Mouse (Mus musculus) bone marrow, adult 2 months (tissue): Measurements from ENCODE around the gene Akap3. TPM values are rescaled to one million over a fixed set of nuclear protein-coding genes. Genes with fewer than 3 reads are reported as not detected.

ENCODE experiments used
- H3K27ac ChIP-seq: fragments of 200-500 bp; 2 replicates; pipeline ENCODE4 v1.5.1; 2012; ENCODE audit warnings: low read depth, mild to moderate bottlenecking, control low read depth, inconsistent platforms, low read length; ENCODE audit not compliant: control insufficient read depth, poor library complexity, insufficient read depth
- H3K4me1 ChIP-seq: fragments of 200-500 bp; 2 replicates; pipeline ENCODE4 v1.6.1; 2011; ENCODE audit warnings: low read length; ENCODE audit not compliant: control insufficient read depth, insufficient read depth
- H3K4me3 ChIP-seq: fragments of 200-500 bp; replicated peaks from 2 replicates; pipeline ENCODE3; 2011; ENCODE audit warnings: mild to moderate bottlenecking, low read depth, low read length, control low read depth; ENCODE audit not compliant: control insufficient read depth
- CTCF ChIP-seq: fragments of 200-500 bp; IDR thresholded peaks from 2 replicates; pipeline ENCODE4 v1.5.1; 2011; ENCODE audit warnings: low read length, control low read depth; ENCODE audit not compliant: control insufficient read depth, insufficient read depth
- POLR2A ChIP-seq: fragments of 200-500 bp; IDR thresholded peaks from 2 replicates; pipeline ENCODE4 v1.6.1; 2011; ENCODE audit warnings: low read depth, mild to moderate bottlenecking, control low read depth, low read length, borderline replicate concordance; ENCODE audit not compliant: control insufficient read depth
- WGBS: fragments of 180-500 bp; shearing (Covaris S2); methylation state at CpG from one replicate; pipeline ENCODE4 v1.1.7; 2018; 5-methylcytosine and 5-hydroxymethylcytosine counted together
- polyA plus RNA-seq: library from polyadenylated mRNA; stranded (reverse); fragments of >200 nt; gene quantifications from 2 replicates; pipeline ENCODE4 v1.2.4, GENCODE M21; 2011; ENCODE audit warnings: low replicate concordance; ENCODE audit not compliant: missing spikeins, insufficient read depth, insufficient read length

The Akap3 gene
- not detected in 2 replicates for polyA plus RNA-seq

DNA sequence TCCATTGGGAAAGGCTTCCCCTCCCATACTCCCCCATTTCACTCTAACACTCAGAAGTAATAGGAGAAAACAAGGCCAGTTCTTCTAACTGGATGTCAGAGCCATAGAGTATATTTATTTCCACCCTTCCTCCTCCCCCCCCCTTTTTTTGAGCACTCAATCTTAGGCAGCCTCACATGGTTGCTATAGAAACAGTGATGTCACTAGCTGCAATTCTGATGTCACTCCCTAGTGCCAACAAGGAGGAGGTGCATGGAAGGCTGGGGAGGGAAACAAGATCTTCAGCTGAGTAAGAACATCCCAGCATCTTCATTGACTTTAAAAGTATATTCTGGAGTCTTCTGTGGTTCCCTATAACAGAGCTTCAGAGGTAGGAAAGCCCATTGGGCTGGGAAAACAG is at the start of gene Akap3:
Gene Akap3 (plus strand): TSS at position 218 of the 400 bp plus-strand sequence.
- TF ChIP-seq POLR2A = no peak
- TF ChIP-seq CTCF = no peak
- H3K4me3 ChIP-seq = no peak within 1 kb of the TSS
- H3K27ac ChIP-seq = no peak within 1 kb of the TSS
- no peaks in the 10 kb centered on the region for H3K4me1 ChIP-seq

DNA sequence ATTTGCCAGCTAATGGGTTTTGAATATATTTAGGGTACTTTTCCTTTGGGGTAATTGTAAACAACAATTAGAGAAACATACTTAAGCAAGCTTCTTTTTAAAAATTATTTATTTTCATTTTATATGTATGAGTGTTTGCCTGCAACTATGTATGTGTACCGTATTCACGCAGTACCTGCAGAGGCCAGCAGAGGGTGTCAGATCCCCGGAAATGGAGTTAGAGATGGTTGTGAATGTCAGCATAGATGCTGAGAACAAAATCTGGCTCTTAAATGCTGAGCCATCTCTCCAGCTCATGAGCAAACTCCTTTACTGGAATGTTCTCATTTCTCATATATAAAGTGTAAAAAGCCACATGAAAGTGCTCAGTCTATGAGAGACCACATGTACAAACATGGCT is 46.1 kb upstream of the Akap3 start:
- WGBS = 74% methylated on average over 3 of the region's 3 CpGs

DNA sequence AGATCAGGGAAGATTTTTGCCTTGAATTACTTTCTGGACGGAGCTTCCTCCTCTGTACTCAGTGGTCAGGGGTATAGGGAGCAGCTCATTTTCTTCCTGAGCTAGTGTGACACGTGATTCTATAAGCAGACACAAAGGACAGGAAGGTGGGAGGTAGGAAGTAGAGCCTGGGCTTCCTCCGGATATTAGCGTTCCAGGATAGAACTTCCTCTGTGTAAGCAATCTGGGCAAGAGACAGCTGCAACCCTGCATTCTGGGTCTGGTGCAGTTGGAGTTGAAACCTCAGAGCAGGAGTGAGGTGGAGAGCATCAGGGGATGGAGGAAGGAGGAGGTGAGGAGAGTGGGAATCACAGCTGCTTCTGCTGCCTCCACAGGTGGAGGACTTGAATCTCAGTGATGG is 44.8 kb upstream of the Akap3 start:
- H3K4me1 ChIP-seq = no peaks in the 10 kb centered on the region
- WGBS = 7% methylated on average over 4 of the region's 4 CpGs
- H3K27ac ChIP-seq = no peak overlapping the region
- TF ChIP-seq CTCF (no peak), POLR2A (no peak)
- no peak overlapping the region for H3K4me3 ChIP-seq

More for the DNA sequence above, 46.1 kb upstream of the Akap3 start:
- no peak overlapping the region for H3K27ac ChIP-seq
- no peak overlapping the region for H3K4me3 ChIP-seq
- H3K4me1 ChIP-seq = no peaks in the 10 kb centered on the region
- TF ChIP-seq CTCF (peak; percentile 23; the same call in 1 of the 2 replicates), POLR2A (no peak)

DNA sequence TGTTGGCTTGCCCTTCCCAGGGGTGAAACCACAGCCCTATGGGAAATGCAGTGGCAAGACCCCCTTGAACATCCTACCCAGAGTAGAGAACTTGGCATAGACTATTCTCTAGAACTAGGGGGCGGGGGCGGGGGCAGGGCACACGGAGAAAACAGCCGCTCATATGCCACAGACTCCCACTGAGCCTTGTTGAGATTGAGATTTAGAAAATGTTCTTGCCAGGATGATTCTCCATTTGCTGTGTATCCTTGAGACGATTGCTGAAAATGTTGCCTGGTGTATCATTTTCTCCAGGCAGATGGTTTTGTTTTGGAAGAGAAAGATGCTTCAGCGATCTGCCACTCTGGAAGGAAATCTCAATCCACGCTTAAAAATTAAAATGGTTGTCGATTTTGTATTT is 44.3 kb upstream of the Akap3 start:
- no peak for TF ChIP-seq CTCF
- TF ChIP-seq POLR2A = no peak
- H3K4me3 ChIP-seq = no peak overlapping the region
- no peaks in the 10 kb centered on the region for H3K4me1 ChIP-seq
- WGBS = 81% methylated on average over 8 of the region's 8 CpGs
- H3K27ac ChIP-seq = no peak overlapping the region

DNA sequence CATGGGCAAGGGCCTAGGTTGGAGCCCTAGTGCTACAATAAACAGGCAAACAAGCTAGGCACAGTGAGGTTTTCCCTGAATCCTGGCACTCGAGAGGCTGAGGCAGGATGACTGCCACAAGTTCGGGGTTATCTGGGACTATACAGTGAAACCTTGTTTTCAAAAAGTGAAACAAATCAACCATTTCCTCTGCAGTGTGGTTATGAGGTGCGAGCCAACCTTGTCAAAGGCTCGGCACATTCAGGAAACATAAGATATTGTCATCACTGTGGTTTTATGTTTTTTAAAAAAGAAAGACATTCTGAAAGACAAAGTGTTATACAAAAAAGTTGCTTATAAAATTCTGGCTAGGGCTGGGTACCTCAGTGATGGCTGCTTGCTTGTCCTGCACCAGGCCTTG is 41.4 kb upstream of the Akap3 start:
- TF ChIP-seq CTCF (no peak), POLR2A (no peak)
- WGBS = 5% methylated on average over 4 of the region's 4 CpGs
- Histone ChIP-seq H3K4me3 (no peak overlapping the region), H3K4me1 (no peaks in the 10 kb centered on the region), H3K27ac (no peak overlapping the region)

DNA sequence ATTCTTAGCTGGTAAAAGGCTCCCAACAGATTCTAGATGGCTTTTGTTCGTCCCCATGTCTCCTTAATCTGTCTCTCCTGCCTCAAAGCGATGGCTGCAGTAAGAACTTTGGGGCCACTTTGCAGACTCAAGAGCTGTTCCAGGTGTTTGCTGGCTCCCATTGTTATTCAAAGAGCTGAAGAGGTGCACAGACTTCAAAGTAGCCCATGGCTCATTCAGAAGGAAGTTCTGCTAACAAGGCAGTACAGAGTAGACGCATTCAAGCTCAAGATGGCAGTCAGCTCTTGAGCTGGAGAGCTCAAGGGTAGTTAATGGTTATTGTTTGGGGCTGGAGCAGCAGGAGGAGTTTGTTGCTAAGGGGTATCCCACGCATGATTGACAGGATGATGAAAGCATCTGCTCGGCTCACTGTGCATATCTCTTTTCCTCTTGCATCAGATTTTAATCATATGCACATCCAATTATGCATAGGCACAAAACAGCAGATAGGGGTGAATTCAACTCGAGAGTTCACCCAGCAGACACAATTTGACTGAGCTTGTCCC is 37.6 kb upstream of the Akap3 start:
- TF ChIP-seq POLR2A = no peak
- no peak for TF ChIP-seq CTCF
- 67% methylated on average over 6 of the region's 6 CpGs for whole genome bisulfite sequencing
- no peak overlapping the region for H3K27ac ChIP-seq
- no peak overlapping the region for H3K4me3 ChIP-seq
- no peaks in the 10 kb centered on the region for H3K4me1 ChIP-seq

DNA sequence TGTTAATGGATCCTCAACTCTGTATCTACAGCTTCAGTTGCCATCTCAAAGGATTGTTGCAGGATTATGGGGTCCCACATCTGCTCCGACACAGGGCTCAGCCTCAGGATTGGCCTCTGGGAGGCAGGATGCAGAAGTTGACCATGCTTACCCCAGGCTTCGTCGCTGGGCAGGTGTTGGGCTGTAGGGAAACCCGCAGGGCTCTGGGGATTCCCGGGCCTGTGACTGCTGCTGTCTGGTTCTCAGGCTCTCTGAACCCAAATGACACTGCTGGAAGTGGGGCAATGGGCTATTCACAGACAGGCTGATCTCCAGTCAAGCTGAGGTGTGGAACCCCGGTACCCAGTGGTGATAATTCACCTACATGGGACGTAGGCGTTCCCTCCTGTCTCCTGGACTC is 36.6 kb upstream of the Akap3 start:
- Histone ChIP-seq H3K27ac (no peak overlapping the region), H3K4me3 (no peak overlapping the region), H3K4me1 (no peaks in the 10 kb centered on the region)
- no peak for TF ChIP-seq CTCF
- TF ChIP-seq POLR2A = no peak
- WGBS = 86% methylated on average over 8 of the region's 8 CpGs

DNA sequence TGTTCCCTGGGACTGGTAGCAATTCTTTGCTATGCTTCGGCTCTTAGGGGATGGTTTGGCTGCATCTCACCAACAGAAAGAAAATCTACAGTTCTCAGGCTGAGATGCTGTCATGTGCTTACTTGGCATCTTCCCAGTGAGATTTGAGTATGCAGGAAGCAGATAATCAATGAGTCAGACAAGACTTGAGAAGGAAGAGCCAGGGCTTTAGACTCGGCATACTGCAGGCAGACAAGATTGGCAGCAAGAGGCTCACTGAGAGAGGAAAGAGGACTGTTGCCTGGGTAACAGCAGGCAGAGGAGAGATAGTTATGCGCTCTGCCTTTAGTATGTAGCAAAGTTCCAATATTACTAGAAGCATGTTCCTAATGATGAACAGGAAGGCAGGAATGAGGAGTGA is 29.8 kb upstream of the Akap3 start:
- no peak for TF ChIP-seq CTCF
- no peak for TF ChIP-seq POLR2A
- Histone ChIP-seq H3K27ac (no peak overlapping the region), H3K4me1 (no peaks in the 10 kb centered on the region), H3K4me3 (no peak overlapping the region)
- WGBS = 76% methylated on average over 3 of the region's 3 CpGs

DNA sequence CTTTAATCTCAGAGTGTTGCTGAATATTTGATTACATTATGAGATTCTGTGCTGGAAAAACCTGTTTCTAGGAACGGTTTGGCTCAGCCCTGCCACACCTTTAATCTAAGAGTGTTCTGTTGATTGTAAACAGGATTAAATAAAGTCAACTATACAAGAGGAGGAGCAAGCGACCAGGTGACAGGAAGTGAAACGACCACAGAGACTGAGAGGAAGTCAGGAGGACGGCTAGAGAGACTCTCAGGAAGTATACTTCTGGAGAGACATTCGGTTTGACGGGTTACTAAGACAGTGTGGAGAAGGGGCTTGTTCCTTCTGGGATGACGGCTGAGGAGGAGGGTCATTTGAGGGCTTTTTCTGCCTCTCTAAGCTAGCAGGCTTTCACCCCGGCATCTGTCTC is 16.3 kb upstream of the Akap3 start:
- H3K4me1 ChIP-seq = no peaks in the 10 kb centered on the region
- TF ChIP-seq POLR2A (no peak), CTCF (no peak)
- no peak overlapping the region for H3K4me3 ChIP-seq
- 43% methylated on average over 8 of the region's 8 CpGs for WGBS
- H3K27ac ChIP-seq = no peak overlapping the region
